Mouse (Mus musculus): ENCODE measurements around the gene Tbc1d21. TPM values are rescaled to one million over a fixed set of nuclear protein-coding genes. Genes with fewer than 3 reads are reported as not detected.

Gene Tbc1d21
- not detected in 2 replicates for polyA plus RNA-seq (2016; fragmentation: Nextera tagmentation; extraction: Ambion mirVana)

DNA sequence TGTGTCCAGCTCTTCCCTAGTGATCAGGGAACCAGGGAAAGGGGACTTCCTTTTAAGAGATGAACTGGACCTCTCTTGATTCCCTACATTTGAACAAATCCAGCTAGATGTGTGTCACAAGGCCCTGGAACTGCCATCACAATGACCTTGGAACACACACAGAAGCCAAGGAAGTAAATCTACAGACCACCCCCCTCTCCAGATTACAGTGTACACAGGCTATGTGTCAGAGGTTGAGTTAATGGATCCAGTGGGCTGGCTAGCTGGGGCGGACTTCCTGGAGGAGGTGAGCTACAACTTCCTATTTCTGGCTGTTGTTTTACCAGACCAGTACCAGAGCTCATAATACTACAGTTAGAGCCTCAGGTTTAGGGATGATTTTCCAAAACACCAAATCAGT, at the start of gene Tbc1d21:
TSS of gene Tbc1d21 (minus strand) at position 101 of the 400 bp plus-strand sequence.
- H3K9ac ChIP-seq, result no peak within 1 kb of the TSS
- H3K9me3 ChIP-seq, result no peaks in the 10 kb centered on the region
- no peak within 1 kb of the TSS for H3K4me3 ChIP-seq
- 97% methylated on average over 1 of the region's 1 CpGs for WGBS
- H3K36me3 ChIP-seq, result no peaks in the 10 kb centered on the region
- no peaks in the 10 kb centered on the region for H3K27me3 ChIP-seq (replicated peaks)
- peaks cover 11% of the 10 kb centered on the region for H3K4me1 ChIP-seq
- ATAC-seq (ENCODE audit: low FRiP score, low read depth), result no peak
- no peak within 1 kb of the TSS for H3K27ac ChIP-seq
- H3K4me2 ChIP-seq (replicated peaks), result no peak within 1 kb of the TSS

- Histone ChIP-seq H3K27ac (no peak overlapping the region), H3K4me2 (replicated peaks) (no peak overlapping the region), H3K27me3 (replicated peaks) (no peaks in the 10 kb centered on the region; the same call in 1 of the 2 replicates), H3K4me1 (no peaks in the 10 kb centered on the region), H3K9me3 (no peaks in the 10 kb centered on the region), H3K4me3 (no peak overlapping the region), H3K36me3 (no peaks in the 10 kb centered on the region), H3K9ac (no peak overlapping the region)
- ATAC-seq (ENCODE audit: low FRiP score, low read depth), result no peak
- 78% methylated on average over 9 of the region's 9 CpGs for WGBS
Observed at GRCm38 (mm10) chr9:58411556-58411955, 41.3 kb upstream of the Tbc1d21 start.

GRCm38 (mm10) chr9:58410057-58410735, 39.9 kb upstream of the Tbc1d21 start:
- Histone ChIP-seq H3K36me3 (no peaks in the 10 kb centered on the region), H3K4me1 (no peaks in the 10 kb centered on the region), H3K27ac (no peak overlapping the region), H3K9me3 (no peaks in the 10 kb centered on the region), H3K4me2 (replicated peaks) (no peak overlapping the region), H3K4me3 (no peak overlapping the region), H3K9ac (no peak overlapping the region), H3K27me3 (replicated peaks) (no peaks in the 10 kb centered on the region)
- no peak for ATAC-seq (ENCODE audit: low FRiP score, low read depth)
- 71% methylated on average over 4 of the region's 4 CpGs for WGBS

DNA sequence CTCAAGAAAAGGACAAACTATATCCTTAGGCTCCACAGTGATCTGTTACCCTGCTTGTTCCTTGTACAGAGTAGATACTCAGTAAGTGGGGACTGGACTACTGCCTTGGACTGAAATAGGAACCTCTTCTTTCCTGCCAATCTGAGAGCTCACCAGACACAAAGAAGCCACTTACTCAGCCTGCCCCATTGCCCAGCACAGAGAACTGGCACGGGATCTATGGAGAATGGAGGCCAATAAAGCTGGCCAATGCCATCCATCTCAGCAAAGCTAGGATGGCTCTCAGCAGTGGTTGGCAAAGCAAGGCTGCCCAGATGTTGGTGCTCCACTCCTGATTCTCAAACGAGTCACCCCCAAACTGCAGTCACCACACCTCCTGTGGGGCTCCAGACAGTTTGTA, 39.0 kb upstream of the Tbc1d21 start:
- Histone ChIP-seq H3K27ac (no peak overlapping the region), H3K36me3 (no peaks in the 10 kb centered on the region)
- WGBS, result 72% methylated on average over 2 of the region's 2 CpGs

GRCm38 (mm10) chr9:58404412-58404811, 34.2 kb upstream of the Tbc1d21 start:
- no peaks in the 10 kb centered on the region for H3K27me3 ChIP-seq (replicated peaks)
- no peak overlapping the region for H3K4me2 ChIP-seq (replicated peaks)
- no peaks in the 10 kb centered on the region for H3K36me3 ChIP-seq
- 51% methylated on average over 4 of the region's 4 CpGs for WGBS
- no peak overlapping the region for H3K4me3 ChIP-seq
- ATAC-seq (ENCODE audit: low FRiP score, low read depth), result no peak
- H3K9ac ChIP-seq, result no peak overlapping the region
- no peak overlapping the region for H3K27ac ChIP-seq
- no peaks in the 10 kb centered on the region for H3K9me3 ChIP-seq
- H3K4me1 ChIP-seq, result 0 out of 2 replicates have a peak, but pooled peaks cover 3% of the 10 kb centered on the region

More for the DNA sequence above, 39.0 kb upstream of the Tbc1d21 start:
- H3K4me1 ChIP-seq, result 0 out of 2 replicates have a peak, but pooled peaks cover 3% of the 10 kb centered on the region
- H3K4me3 ChIP-seq, result no peak overlapping the region
- no peak overlapping the region for H3K9ac ChIP-seq
- no peaks in the 10 kb centered on the region for H3K9me3 ChIP-seq
- no peaks in the 10 kb centered on the region for H3K27me3 ChIP-seq (replicated peaks)
- ATAC-seq (ENCODE audit: low FRiP score, low read depth), result no peak
- no peak overlapping the region for H3K4me2 ChIP-seq (replicated peaks)

- no peak overlapping the region for H3K4me2 ChIP-seq (replicated peaks)
- ATAC-seq (ENCODE audit: low FRiP score, low read depth), result no peak
- no peaks in the 10 kb centered on the region for H3K36me3 ChIP-seq
- H3K4me1 ChIP-seq, result 0 out of 2 replicates have a peak, but pooled peaks cover 3% of the 10 kb centered on the region
- H3K4me3 ChIP-seq, result no peak overlapping the region
- H3K27me3 ChIP-seq (replicated peaks), result no peaks in the 10 kb centered on the region
- H3K9ac ChIP-seq, result no peak overlapping the region
- H3K27ac ChIP-seq, result no peak overlapping the region
- WGBS, result 87% methylated on average over 6 of the region's 6 CpGs
- no peaks in the 10 kb centered on the region for H3K9me3 ChIP-seq
Observed at GRCm38 (mm10) chr9:58401371-58402082, 31.3 kb upstream of the Tbc1d21 start.

DNA sequence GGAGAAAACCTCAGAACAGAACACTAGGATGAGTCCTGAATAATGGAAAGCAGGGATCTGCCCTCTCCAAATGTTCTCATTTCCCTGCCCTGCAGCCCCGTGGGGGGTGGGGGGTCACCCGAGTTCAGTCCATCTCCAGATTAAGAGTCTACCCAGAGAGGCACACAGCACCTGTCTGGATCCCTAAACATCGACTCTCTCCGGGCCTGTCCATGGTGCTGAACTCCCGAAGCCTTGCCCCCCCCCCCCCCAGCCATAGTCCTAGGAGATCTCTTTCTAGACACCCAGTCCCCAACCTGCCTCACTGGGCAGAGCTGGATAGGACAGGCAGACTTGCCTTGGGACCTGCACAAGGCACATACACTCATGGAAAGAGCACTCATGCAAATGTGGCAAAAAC, 29.4 kb upstream of the Tbc1d21 start:
- H3K9me3 ChIP-seq, result no peaks in the 10 kb centered on the region
- WGBS, result 36% methylated on average over 5 of the region's 5 CpGs
- H3K9ac ChIP-seq, result no peak overlapping the region
- no peak for ATAC-seq (ENCODE audit: low FRiP score, low read depth)
- H3K4me1 ChIP-seq, result no peaks in the 10 kb centered on the region
- H3K4me2 ChIP-seq (replicated peaks), result no peak overlapping the region
- H3K27ac ChIP-seq, result no peak overlapping the region
- no peak overlapping the region for H3K4me3 ChIP-seq
- no peaks in the 10 kb centered on the region for H3K27me3 ChIP-seq (replicated peaks)
- H3K36me3 ChIP-seq, result no peaks in the 10 kb centered on the region

DNA sequence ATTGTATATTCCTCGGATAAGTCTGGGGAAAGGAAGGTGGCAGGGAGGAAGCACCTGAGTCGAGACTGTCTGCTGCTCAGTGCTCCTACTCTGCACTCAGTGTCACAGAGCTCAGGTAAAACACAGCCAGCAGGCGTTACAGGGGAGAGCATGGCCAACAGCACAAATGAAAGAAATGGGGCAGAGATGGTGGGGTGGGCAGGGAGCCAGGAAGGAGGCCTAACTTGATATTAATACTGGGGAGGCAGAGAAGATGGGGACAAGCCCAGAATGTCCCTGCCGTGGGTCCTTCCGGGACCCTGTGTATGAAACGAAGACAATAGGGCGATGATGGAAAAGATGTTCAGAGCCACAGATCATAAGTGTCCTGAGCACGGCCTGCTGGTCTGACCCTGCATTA, 24.4 kb upstream of the Tbc1d21 start:
- no peaks in the 10 kb centered on the region for H3K9me3 ChIP-seq
- no peak overlapping the region for H3K27ac ChIP-seq
- no peak overlapping the region for H3K4me2 ChIP-seq (replicated peaks)
- H3K9ac ChIP-seq, result no peak overlapping the region
- no peaks in the 10 kb centered on the region for H3K27me3 ChIP-seq (replicated peaks)
- ATAC-seq (ENCODE audit: low FRiP score, low read depth), result no peak
- H3K4me3 ChIP-seq, result no peak overlapping the region
- H3K36me3 ChIP-seq, result no peaks in the 10 kb centered on the region
- H3K4me1 ChIP-seq, result no peaks in the 10 kb centered on the region
- WGBS, result 90% methylated on average over 8 of the region's 8 CpGs

GRCm38 (mm10) chr9:58393875-58394274, 23.6 kb upstream of the Tbc1d21 start:
- Histone ChIP-seq H3K4me3 (no peak overlapping the region), H3K27ac (no peak overlapping the region), H3K4me1 (no peaks in the 10 kb centered on the region), H3K4me2 (replicated peaks) (no peak overlapping the region), H3K9ac (no peak overlapping the region), H3K27me3 (replicated peaks) (no peaks in the 10 kb centered on the region), H3K9me3 (no peaks in the 10 kb centered on the region), H3K36me3 (no peaks in the 10 kb centered on the region)
- ATAC-seq (ENCODE audit: low FRiP score, low read depth), result no peak
- WGBS, result 58% methylated on average over 1 of the region's 1 CpGs

- no peaks in the 10 kb centered on the region for H3K27me3 ChIP-seq (replicated peaks)
- no peak for ATAC-seq (ENCODE audit: low FRiP score, low read depth)
- no peaks in the 10 kb centered on the region for H3K4me1 ChIP-seq
- no peak overlapping the region for H3K27ac ChIP-seq
- H3K9me3 ChIP-seq, result no peaks in the 10 kb centered on the region
- H3K4me3 ChIP-seq, result no peak overlapping the region
- no peaks in the 10 kb centered on the region for H3K36me3 ChIP-seq
- no peak overlapping the region for H3K4me2 ChIP-seq (replicated peaks)
- WGBS, result 63% methylated on average over 3 of the region's 3 CpGs
- H3K9ac ChIP-seq, result no peak overlapping the region
Observed at GRCm38 (mm10) chr9:58388381-58388780, 18.1 kb upstream of the Tbc1d21 start.

DNA sequence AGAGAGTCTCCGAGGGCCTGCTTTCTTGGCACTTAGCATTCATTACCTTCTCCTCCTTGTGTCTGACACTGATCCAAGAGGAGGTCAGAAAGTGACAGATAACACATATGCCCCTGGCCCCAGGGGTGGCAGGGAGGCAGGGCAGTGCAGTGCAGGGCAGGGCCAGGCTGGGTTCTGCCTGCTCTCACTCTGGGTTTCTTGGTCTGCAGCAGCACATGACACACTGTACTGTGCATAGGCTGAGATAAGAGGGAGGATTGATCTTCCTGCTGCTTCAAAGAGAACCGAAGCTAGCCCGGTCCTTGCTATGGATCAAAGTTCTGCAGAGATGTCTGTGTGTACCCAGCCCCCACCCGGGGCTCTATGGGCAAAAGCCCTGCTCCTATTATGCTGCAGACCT, 8.6 kb upstream of the Tbc1d21 start:
- H3K9me3 ChIP-seq, result no peaks in the 10 kb centered on the region
- H3K9ac ChIP-seq, result no peak overlapping the region
- no peak overlapping the region for H3K4me3 ChIP-seq
- H3K27ac ChIP-seq, result no peak overlapping the region
- ATAC-seq (ENCODE audit: low FRiP score, low read depth), result no peak
- peaks cover 11% of the 10 kb centered on the region for H3K4me1 ChIP-seq
- no peaks in the 10 kb centered on the region for H3K36me3 ChIP-seq
- H3K27me3 ChIP-seq (replicated peaks), result no peaks in the 10 kb centered on the region
- H3K4me2 ChIP-seq (replicated peaks), result no peak overlapping the region
- WGBS, result 65% methylated on average over 4 of the region's 4 CpGs

DNA sequence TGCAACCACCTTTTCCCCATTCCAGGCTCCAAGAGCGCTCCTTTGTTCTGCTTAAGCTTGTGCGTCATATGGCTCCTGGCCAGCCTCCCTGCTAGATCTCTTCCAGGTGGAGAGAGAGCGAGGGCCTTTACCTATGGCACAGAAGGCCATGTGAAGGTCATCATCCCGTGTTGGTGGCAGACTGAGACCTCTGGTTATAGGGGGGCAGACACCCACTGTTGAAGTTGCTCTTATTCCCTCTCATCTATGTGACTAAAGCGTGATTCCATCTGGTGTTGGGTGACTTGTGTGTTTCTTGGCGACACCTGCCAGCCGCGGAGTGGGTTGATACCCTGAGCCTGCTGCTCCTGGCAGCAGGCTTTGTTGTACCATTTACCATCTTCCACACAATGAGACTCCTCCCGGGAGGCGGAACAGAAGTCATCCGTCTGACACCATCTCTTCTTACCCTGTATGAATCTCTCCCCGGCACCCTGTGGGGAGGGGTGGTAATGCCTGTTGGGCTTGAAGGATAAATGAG, 3.7 kb upstream of the Tbc1d21 start:
- 50% methylated on average over 12 of the region's 12 CpGs for WGBS
- no peaks in the 10 kb centered on the region for H3K9me3 ChIP-seq
- no peaks in the 10 kb centered on the region for H3K36me3 ChIP-seq
- no peak overlapping the region for H3K4me2 ChIP-seq (replicated peaks)
- H3K9ac ChIP-seq, result no peak overlapping the region
- ATAC-seq (ENCODE audit: low FRiP score, low read depth), result no peak
- no peak overlapping the region for H3K4me3 ChIP-seq
- H3K27ac ChIP-seq, result no peak overlapping the region
- H3K27me3 ChIP-seq (replicated peaks), result no peaks in the 10 kb centered on the region
- peaks cover 11% of the 10 kb centered on the region for H3K4me1 ChIP-seq

All from neural tube, embryonic 12.5 days (tissue).